Mouse (Mus musculus) neutrophil, adult 5-6 weeks (primary cell): Measurements from ENCODE around the gene Ccdc85c. TPM values are rescaled to one million over a fixed set of nuclear protein-coding genes. Genes with fewer than 3 reads are reported as not detected.

Experiments
- ATAC-seq: fragments of 151-379, 151-347 bp; 2 replicates; pipeline ENCODE4 v1.8.0; 2017; ENCODE audit warnings: mild to moderate bottlenecking, moderate TSS enrichment; ENCODE audit not compliant: insufficient number of reproducible peaks, poor library complexity, low FRiP score, severe bottlenecking; ENCODE audit errors: extremely low read depth
- total RNA-seq: library from RNA; stranded (forward); fragments of 200-1000 nt; gene quantifications from 2 replicates; pipeline ENCODE4 v1.2.3, GENCODE M21; 2017

The Ccdc85c gene
- total RNA-seq, 1 experiment from 2014 or later = 0.23 TPM

GRCm38 (mm10) chr12:108246759-108247500, 28.3 kb downstream of the Ccdc85c start:
- no peak for ATAC-seq

DNA sequence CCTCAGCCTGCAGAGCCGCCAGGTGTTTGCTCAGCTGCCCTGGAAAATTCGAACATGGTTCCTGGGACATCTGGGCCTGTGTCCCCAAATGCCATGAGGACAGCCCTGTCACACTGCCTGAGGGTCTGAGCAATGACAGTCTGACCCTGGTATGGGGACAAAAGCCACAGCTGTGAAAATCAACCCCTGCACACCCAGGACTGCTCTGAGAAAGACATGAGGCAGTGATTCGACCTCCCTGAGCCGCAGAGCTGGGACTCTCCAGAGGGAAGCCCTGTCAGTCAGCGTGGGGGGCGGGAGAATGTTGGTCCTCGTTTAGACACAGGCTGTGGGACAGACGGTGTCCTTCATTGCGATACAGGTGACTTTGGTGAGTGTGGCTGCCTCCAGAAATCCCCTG, 29.6 kb downstream of the Ccdc85c start:
- no peak for ATAC-seq

DNA sequence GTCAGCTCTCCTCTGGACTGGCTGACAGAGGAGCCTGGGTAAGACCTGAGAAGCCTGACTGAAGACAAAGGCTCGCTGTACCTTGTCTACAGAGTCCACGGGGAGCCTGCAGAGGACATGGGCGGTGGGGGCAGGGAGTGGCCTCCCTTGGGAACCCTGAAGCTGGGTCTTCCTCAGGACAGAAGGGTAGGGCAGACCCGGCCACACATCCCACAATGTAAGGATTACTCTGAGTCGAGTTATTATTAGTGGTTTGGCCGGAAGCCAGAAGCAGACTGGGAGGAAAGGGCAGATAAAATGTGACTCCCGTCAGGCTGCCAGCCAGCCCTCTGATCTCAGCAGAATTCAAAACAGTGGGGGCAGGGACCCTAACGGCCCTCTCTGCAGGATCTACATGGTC, 30.4 kb downstream of the Ccdc85c start:
- ATAC-seq = no peak

DNA sequence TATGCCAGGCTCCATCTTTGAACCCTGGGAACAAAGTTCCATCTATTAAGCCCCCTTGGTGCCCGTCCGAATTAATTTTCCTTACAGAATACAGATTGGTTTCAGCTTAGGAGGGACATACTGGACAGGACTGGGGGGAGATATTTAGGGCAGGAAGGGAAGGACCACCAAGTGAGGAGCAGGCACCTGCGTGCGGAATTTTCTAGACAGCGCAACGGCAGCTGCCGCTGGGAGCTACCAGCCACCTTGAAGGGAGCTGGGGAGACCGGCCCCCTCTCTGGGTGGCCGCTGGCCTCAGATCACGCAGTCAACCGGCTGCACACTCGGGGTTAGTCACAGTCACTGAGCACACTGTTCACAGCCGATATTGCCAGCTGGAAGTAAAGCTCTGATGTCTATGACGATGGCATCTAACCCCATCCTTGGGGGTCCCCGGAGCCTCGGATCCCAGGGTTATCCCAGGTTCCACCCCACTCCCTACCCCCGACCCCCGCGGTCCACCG, 32.9 kb downstream of the Ccdc85c start:
- no peak for ATAC-seq

DNA sequence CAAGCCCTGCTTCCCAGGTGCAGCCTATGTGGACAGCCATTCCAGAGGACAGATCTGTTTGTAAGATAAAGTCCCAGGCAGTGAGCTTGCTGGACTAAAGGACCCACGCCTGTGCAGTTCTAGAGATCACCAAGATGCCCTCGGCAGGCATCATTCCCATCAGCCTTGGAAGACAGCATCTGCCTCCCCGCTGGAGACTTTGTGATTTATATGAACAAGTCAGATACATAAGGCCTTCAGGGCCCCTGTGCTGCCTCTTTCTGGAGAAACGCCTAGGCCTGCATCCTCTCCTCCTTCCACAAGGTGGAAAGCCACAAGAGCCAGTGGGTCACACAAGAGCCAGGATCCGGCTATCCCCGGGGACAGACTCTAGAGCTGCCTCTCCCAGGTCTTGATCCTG, 33.6 kb downstream of the Ccdc85c start:
- ATAC-seq = no peak

DNA sequence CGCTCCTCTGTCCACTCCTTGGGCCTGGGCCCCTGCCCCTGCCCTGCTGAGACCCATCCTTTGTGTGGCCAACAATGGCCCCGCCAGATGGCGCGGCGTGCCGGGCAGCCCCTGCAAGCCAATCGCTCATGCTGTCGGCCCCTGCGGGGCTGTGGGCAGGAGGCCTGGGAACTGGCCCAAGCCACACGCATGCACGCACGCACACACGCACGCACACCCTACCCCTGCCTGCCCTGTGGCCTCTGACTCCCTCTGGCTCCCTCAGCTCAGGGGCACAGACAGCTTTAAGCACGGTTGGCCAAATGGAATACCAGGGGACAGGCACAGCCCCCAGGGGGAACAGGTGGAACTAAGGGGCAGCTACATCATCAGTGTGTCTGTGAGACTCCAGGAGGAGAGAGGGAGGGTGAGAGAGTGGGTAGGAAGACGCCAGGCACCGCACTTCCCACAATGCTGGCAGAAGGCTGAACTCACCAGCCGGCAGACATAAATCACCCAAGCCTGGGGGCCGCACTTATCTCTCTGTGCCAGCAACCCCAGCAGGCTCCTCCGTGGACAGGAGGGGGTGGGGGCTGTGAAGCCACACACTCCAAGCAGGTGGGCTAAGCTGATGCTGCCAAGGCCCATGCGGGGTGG, 34.2 kb downstream of the Ccdc85c start:
- ATAC-seq = no peak

DNA sequence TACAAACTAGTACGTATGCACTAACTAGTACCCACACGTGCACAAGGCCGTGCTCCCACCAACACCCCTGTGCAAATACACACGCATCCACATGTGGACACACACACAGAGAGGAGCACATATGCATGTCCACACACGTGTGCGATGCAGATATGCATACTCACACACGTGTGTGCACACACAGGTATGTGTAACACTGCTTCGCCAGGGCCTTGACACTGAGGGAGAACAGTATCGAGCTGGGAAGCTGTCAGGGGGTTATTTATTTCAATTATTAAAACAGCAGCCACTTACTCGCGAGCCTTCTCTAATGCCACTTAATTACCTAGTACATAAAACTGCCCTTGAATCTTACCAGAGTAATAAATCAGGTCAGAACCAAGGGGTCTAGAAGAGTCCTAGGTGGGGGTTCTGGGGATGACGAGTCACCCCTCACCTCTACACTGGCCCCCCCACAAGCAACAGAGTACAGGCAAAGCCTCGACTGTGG, 34.8 kb downstream of the Ccdc85c start:
- no peak for ATAC-seq

DNA sequence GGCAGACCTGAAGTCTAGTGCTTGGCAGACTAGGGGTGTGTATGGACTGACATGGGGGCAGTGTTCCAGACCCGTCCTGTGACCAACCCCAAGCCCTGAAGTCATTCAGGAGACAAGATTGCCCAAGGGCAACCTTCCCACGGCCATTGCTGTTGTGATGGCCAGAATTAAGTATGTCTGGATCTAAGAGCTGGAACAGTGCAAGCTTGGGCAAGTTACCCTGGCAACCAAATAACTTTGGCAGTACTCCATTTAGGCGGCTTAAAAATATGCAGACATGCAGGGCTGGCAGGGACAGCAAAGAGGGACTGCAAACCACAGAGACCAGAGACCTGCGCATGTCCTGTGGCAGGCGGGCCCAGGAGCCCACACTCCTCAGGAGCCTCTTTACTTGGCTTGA, 35.8 kb downstream of the Ccdc85c start:
- ATAC-seq = no peak

DNA sequence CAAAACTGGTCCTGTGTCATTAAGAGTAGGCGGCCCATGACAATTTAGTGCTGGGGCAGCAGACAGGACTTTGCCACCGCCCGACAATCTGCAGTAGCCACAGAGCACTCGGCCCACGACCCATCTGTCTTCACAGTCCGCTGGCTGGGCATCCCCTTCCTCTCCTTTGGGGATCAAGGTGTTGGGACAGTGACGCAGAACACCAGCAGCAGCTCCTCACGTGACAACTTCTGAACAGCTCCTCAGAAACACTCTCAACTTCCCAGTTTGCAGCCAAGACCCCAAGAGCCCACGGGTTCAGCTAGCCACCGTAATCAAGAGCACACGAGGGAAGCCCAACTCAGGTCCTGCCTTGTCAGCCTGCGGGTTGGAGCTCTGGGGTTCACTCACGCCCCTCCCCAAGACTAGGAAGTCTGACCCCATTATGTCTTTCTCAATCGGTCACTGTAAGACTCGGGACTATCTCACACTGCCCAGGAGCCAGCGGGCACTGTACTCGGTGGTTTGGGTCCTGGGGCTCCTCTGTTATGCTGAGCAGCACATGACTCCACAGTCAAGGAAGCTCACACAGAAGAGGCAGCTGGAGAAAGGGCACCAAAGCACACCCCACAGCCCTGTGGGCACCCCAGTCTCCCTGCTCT, 36.7 kb downstream of the Ccdc85c start:
- no peak for ATAC-seq

DNA sequence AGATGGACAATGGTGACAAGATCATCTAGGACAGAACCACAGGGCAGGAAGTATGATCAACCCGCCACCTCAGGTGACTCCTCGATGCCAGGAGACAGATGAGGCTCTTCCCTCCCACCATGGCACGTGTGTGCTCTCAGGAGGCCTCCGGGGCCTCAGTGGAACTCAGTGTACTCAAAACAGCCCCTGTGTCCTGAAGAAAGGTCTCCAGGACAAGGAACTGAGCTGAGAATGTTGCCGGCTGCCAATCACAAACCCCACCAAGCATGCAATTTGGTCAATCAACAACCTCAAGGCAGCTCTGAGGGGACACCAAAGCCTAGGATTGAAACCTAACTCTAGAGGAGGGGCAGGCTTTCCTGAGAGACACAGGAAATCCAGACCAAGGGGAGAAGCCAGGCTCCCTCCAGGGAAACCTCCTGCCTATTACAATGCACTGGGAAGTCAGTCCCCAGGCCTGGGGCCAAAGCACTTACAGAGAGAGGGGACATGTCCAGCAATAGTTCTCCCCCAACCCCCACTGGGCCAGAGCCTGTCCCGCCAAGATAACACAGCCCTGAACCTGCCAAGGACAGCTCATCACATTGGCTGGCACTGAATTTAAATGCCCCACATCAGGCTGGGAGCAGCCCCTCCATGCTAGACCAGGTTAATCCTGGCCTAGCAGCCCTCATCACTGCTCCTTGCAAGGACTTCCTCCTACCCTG, 37.8 kb downstream of the Ccdc85c start:
- no peak for ATAC-seq

- no peak for ATAC-seq
Measured at GRCm38 (mm10) chr12:108235976-108236555, 39.2 kb downstream of the Ccdc85c start.

- ATAC-seq = no peak
Measured at GRCm38 (mm10) chr12:108234832-108235602, 40.2 kb downstream of the Ccdc85c start.

- no peak for ATAC-seq
Measured at GRCm38 (mm10) chr12:108233736-108234135, 41.5 kb downstream of the Ccdc85c start.

DNA sequence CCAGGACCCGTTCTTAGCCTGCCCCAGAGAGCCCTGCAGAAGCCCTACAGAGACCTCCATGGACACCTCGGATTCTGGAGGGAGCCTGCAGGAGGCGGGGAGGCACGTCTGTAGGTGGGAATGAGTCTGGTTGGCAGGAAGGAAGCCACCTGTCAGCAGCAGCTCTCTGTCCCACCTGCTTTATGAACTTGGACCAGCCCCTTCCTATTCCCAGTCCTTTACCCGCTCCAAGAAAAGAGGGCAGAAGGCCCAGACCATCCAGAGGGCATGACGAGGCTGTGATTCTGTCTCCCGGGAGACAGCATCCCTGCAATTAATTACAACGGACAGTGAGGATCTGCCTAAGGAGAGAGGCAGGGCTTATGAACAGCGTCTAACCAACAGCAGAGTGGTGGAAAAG, 43.3 kb downstream of the Ccdc85c start:
- no peak for ATAC-seq

DNA sequence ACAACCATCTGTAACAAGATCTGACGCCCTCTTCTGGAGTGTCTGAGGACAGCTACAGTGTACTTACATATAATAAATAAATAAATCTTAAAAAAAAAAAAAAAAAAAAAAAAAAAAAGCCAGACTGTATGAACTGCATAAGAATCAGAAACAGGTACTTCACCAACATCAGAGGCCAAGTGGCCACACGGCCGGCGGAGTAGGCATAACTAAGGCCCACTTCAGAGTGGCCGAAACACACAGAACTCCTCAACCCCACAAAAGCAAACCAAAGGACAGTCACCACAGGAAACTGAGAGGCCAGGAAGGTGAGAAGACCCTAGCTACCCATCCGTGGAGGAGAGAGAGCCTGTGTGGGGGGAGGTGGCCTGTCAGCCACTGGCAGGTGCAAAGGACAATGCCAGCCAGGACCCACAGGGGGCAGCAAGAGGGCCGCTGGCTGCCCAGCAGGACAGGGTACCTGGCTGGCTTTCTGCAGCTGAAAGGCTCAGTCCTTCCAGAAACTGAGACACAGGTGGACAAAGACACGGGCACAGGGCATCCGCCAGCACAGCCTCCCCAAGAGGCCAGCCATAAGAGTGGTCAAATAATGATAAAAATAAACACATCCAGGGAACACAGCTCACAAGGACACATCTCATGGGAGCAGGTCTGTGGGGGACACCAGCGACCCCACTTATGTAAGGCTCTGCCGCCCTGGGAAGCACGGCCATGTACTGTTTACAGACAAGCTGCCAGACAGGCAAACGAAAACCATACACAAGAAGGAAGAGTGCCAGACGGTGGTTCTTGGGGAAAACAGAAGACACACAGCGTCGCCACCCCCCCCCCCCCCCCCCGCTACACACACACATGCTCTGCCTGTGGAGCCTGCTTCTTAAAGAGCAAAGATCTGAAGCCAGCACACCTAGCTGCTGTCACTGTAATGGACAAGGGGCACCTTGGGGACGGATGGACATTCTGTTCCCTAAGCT, 44.1 kb downstream of the Ccdc85c start:
- ATAC-seq = no peak

- ATAC-seq = no peak
Measured at GRCm38 (mm10) chr12:108230077-108230476, 45.1 kb downstream of the Ccdc85c start.

- ATAC-seq = no peak
Measured at GRCm38 (mm10) chr12:108227527-108227926, 47.7 kb downstream of the Ccdc85c start.
